Mouse (Mus musculus) embryo, embryonic 10.5 days (tissue): Measurements from ENCODE around the gene Hist1h4i.
A peak's percentile ranks its signal among the peaks of the same experiment; 100 is the strongest.

ENCODE experiments used
- DNase-seq: peaks from one replicate; pipeline ENCODE4 v3.0.0-alpha.2; 2015; ENCODE audit warnings: low spot score

Hist1h4i gene

DNA sequence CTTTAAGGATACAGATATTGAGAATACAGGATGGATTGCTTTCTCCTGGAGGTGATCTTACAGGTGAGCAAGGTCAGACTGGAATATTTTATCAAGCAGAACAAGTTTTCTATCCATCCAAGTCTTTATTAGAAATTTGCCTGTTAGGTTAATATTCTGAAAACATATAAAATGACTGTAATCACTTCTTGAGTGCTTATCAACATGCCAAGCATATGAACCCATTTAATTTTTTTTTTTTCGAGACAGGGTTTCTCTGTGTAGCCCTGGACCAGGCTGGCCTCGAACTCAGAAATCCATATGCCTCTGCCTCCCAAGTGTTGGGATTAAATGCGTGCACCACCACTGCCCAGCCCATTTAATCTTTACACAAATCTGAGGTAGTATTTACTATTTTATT, 4.2 kb downstream of the Hist1h4i start:
- DNase-seq, result no peak

DNA sequence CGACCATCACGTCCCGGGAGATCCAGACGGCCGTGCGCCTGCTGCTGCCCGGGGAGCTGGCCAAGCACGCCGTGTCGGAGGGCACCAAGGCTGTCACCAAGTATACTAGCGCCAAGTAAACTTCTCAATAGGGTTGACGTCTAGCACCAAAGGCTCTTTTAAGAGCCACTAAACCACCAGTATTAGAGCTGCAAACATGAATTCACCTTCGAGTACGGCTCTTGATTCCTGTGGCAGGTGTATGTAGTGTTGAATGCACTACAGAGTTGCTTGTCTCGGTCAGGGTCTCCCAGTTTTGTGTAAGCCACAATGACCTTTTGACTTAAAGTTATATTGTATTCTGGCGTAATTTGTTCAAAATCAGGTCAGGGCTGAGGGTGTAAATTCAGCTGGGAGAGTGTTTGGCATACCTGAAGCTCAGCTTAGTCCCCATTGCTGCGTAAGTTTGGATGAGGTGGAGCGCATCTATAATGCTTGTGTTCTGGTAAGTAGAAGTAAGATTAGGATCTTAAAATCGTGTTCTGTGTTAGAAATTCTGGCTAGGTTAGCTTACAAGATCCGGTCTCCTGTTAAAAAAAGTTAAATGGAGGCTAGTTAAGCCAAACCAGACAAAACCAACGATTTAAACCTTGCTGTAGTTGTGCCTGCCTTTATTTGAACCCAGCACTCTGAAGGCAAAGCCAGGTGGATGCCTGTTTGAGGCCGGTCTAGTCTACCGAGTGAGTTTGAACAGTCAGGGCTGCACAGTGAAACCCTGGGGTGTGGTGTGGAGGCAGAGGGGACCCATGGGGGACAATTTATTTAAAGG, 4.8 kb downstream of the Hist1h4i start:
- DNase-seq, result peak; percentile 82

DNA sequence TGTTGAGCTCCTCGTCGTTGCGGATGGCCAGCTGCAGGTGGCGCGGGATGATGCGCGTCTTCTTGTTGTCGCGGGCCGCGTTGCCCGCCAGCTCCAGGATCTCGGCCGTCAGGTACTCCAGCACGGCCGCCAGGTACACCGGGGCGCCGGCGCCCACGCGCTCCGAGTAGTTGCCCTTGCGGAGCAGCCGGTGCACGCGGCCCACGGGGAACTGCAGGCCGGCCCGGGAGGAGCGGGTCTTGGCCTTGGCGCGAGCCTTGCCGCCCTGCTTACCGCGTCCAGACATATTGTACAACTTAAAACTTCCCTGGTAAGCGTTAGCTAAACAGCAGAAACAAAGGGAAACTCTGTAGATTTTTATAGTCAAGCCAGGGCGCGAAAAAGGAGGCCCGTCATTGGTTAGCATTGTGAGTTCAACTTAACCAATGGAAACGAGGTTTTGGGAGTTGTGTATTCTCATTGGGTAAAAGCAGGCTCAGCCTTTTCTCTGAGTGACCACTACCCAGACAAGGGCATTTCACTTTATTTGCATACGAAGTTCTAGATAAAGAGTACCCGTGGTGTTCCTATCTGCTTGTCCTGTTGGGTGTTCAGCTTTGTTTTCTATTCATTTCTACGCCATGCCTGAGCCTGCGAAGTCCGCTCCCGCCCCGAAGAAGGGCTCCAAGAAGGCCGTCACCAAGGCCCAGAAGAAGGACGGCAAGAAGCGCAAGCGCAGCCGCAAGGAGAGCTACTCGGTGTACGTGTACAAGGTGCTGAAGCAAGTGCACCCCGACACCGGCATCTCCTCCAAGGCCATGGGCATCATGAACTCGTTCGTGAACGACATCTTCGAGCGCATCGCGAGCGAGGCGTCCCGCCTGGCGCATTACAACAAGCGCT, 5.7 kb downstream of the Hist1h4i start, which contains the start of the genes Hist1h2ah and Hist1h2bk:
Gene Hist1h2ah, minus strand, starts transcription at position 302 of the 882 bp plus-strand sequence.
Gene Hist1h2bk, plus strand, starts transcription at position 604 of the 882 bp plus-strand sequence.
- peak; percentile 99 for DNase-seq

DNA sequence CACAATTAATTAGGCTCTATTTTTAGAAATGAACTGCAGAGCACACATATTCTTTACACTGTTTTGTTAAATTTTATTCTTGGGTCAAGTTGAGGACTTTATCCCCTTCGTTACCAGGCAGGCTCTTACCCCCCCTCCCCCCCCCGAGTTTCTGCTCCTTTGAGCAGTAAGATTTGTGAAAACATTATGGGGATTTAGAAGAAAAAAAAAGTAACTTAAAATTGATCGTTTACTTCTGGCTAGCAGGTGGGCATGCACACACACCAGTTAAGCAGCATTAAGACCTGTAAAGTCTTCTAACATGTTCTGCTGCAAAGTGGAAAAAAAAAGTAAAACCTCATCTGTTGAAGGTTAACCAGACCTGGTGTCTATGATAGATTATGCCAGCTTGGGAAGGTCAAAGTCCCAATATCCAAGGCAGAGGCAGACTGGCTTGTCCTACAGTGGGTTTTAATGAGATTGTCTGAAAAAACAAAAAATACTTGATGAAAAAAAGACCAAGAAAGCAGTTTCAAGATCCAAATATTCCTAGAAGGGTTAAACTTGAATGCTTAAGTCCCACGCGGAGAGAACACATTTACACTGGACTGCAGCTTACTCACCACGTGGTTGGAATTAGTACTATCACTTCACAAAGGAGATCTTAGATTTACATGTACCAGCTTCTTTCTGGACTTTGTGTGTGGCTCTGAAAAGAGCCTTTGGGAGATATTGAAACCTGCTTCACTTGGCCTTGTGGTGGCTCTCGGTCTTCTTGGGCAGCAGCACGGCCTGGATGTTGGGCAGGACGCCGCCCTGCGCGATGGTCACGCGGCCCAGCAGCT, 6.5 kb downstream of the Hist1h4i start:
- DNase-seq, result peak; percentile 76

- DNase-seq, result peak; percentile 68
Measured at GRCm38 (mm10) chr13:22033741-22034442, 7.3 kb downstream of the Hist1h4i start.

- DNase-seq, result peak; percentile 81
Measured at GRCm38 (mm10) chr13:22030493-22030892, 10.7 kb downstream of the Hist1h4i start.

DNA sequence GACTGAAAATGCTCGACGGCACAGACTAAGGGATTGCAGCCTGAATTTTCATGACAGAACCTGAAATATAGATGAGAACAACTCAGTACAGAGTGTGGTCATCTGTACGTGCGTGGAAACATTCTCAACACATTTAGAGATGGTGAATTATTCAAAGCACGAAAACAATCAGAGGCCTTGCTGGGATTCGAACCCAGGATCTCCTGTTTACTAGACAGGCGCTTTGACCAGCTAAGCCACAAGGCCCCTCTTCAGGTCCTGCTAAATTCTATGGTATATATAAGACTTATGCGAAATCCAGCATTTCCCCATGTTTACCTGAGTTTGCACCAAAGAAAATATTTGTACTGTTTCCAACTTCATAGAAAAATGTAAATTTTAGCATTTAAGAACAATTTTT, 11.2 kb downstream of the Hist1h4i start:
- DNase-seq, result peak; percentile 81

- DNase-seq, result peak; percentile 97
Measured at GRCm38 (mm10) chr13:22028673-22029460, 12.3 kb downstream of the Hist1h4i start.

GRCm38 (mm10) chr13:22026058-22027031, 14.8 kb downstream of the Hist1h4i start:
- peak; percentile 98 for DNase-seq

GRCm38 (mm10) chr13:22022241-22022640, 18.9 kb downstream of the Hist1h4i start:
- peak; percentile 95 for DNase-seq

DNA sequence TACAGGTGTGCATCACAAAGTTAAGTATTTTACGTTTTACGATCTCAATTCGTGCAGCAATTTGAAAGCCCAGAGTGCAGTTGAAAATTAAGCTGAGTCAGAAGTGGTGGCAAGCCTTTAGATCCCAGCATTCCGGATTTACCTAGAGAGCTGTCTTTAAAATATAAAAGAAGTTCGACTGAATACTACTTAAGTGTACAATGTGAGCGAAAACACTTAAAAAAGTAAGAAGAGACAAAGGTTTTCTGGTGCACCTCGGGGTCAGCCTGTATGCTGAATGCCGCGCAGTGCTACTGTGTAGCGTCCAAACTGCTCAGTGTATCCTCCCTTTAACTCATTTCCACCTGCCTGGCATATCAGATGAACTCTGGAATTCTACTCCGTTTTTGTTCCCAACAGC, 19.6 kb downstream of the Hist1h4i start:
- DNase-seq, result peak; percentile 74

DNA sequence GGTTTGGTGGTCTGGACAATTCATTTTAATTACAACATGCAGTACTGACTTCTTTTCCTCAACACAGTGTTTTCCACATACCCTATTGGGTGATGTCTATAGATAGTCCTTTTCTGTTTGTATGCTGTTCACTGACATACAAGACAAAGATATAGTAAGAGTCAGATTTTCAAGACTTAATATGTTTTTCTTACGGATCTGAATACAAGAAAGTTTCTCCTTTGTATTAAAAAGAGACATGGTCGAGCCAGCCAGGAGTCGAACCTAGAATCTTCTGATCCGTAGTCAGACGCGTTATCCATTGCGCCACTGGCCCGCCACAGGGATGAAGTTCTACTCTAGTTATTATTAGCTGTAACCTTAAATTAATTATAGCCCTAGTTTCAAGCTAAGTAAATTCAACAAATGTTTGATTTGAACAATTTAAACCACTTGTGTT, 20.2 kb downstream of the Hist1h4i start:
- peak; percentile 91 for DNase-seq

- peak; percentile 70 for DNase-seq
Measured at GRCm38 (mm10) chr13:22019934-22020835, 21.0 kb downstream of the Hist1h4i start.

GRCm38 (mm10) chr13:22015479-22016450, 25.4 kb downstream of the Hist1h4i start:
- DNase-seq, result peak; percentile 95

GRCm38 (mm10) chr13:22014411-22014845, 26.7 kb downstream of the Hist1h4i start:
- DNase-seq, result peak; percentile 60

GRCm38 (mm10) chr13:22013716-22014115, 27.4 kb downstream of the Hist1h4i start:
- peak; percentile 53 for DNase-seq

- no peak for DNase-seq
Measured at GRCm38 (mm10) chr13:22009642-22010041, 31.5 kb downstream of the Hist1h4i start, which contains the start of gene Prss16. Gene Prss16, minus strand, starts transcription at chr13:22009742.
